Mouse (Mus musculus): Measurements from ENCODE around the gene Hic2. TPM values are rescaled to one million over a fixed set of nuclear protein-coding genes. Genes with fewer than 3 reads are reported as not detected.

Hic2 gene
- 1.9 and 3.3 TPM in 2 replicates for total RNA-seq (2023)

DNA sequence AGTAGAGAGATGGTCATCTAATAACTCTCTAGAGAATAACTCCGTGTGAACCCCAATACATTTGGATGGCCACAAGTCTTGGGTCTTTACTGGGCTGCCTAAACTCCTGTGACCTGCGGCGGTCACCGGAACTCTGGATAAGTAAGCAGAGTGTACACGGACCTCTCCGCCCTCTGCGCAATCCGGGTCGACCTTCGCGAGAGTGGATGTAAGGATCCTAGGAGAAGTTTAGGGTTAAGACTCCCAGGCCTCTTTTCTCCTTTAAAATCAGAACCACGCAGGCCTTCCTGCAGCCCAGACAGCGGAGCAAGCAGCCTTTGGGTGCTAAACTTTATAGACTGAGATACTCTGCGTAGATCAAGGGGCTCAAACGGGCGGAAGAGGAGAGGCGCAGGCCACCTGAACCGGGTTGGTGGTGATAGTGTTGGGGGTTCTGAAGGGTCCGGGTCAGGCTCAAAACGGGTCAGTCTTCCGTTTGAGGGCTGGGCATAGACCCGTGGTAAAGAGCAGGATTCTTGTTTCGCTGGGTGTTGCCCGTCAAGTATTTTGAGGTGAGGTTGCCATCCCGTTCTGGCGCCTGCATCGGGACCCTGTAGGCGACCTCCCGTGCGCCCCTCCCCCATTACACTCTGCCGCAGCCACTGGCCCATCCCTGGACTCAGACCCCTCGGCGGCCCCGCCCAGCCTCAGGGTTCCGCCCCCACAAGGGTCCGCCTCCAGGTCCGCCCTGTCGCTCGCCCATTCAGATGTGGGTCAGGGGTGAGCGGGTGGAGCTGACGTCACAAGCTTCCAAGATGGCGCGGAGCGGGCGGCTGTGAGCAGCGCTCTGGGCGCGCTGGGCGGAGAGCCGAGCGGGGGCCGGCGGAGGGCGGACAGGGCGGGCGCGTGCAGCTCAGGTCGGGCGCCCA lies at the start of gene Hic2:
TSS of gene Hic2 (plus strand) at position 779 of the 908 bp plus-strand sequence.

DNA sequence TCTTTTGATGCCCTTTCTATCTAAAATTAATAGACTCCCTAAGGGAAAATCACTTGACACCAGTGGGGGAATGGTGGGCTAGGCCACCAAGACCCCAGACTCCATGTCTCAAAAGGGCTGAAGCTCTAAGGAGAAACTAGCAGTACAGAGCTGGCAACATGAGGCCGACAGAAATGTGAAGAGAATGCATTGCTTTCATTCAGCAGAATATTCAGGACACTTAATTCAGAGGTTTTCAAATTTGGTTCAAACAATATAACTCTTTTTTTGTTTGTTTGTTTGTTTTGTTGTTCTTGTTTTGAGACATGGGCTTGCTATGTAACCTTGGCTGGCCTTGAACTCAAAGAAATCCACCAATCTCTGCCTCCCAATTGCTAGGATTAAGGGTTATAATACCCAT lies 30.8 kb upstream of the Hic2 start, which contains the start of gene Ube2l3:
TSS of gene Ube2l3 (minus strand) at position 101 of the 400 bp plus-strand sequence.

DNA sequence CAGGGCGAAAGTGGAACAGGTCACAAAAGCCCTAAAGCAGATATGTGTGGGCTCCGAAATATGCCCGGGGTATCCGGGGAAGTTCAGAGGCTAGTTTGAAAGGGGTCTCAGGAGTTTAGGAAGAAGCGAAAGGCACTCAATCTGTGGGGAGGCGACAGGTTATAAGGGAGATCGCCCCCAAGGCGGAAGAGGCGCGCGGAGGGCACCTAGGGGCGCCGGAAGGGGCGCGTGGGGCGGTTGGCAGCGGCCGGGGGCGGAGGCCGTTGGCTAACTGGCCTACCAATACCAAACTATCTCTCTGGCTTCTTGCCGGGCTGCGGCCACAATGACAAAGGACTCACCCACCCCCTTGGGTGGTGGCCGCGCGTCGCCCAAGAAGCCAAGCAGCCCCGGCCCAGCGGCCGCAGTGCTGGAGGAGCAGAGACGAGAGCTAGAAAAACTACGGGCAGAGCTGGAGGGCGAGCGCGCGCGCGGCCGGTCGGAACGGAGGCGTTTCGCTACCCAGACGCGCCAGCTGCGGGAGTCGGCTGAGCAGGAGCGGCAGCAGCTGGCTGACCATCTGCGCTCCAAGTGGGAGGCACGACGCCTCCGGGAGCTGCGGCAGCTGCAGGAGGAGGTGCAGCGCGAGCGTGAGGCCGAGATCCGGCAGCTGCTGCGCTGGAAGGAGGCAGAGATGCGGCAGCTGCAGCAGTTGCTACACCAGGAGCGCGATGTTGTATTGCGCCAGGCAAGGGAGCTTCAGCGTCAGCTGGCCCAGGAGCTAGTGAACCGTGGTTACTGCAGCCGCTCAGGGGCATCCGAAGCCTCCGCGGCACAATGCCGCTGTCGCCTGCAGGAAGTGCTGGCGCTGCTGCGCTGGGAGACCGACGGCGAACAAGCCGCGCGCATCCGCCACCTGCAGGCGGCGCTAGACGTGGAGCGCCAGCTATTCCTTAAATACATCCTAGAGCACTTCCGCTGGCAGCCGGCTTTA lies 24.7 kb upstream of the Hic2 start, which contains the start of gene Rimbp3:
TSS of gene Rimbp3 (plus strand) at position 215 of the 973 bp plus-strand sequence.

GRCm38 (mm10) chr16:17275721-17276120 lies 42.3 kb downstream of the Hic2 start, which contains the start of gene Tmem191c:
Tmem191c (plus strand) TSS chr16:17276077.

Other genes starting within 250 kb of the Hic2 start
- 0.28 and 0.48 TPM in 2 replicates for gene Ypel1, start 163.9 kb upstream of the Hic2 start, total RNA-seq (2023)
- gene Ppil2, start 122.3 kb upstream of the Hic2 start, total RNA-seq (2023), result 63.4 and 77.0 TPM in 2 replicates
- 4.2 and 5.7 TPM in 2 replicates for gene 2610318N02Rik, start 108.4 kb upstream of the Hic2 start, total RNA-seq (2023)
- 37.5 and 40.5 TPM in 2 replicates for gene Sdf2l1, start 101.2 kb upstream of the Hic2 start, total RNA-seq (2023)
- gene Ydjc, start 89.0 kb upstream of the Hic2 start, total RNA-seq (2023), result 4.4 and 6.4 TPM in 2 replicates
- 1.1 and 2.1 TPM in 2 replicates for gene Ccdc116, start 86.3 kb upstream of the Hic2 start, total RNA-seq (2023)
- 141 and 143 TPM in 2 replicates for gene Ube2l3, start 30.9 kb upstream of the Hic2 start, total RNA-seq (2023)
- gene Rimbp3, start 25.0 kb upstream of the Hic2 start, total RNA-seq (2023), result 0.41 TPM in 1 of 2 replicates, not detected in the other
- gene Tmem191c, start 42.5 kb downstream of the Hic2 start, total RNA-seq (2023), result 2.8 and 2.9 TPM in 2 replicates
- not detected in 2 replicates for gene Serpind1, start 97.8 kb downstream of the Hic2 start, total RNA-seq (2023)
- gene Snap29, start 172.4 kb downstream of the Hic2 start, total RNA-seq (2023), result 16.2 and 17.0 TPM in 2 replicates
- gene Pi4ka, start 172.7 kb downstream of the Hic2 start, total RNA-seq (2023), result 37.3 and 49.3 TPM in 2 replicates
- gene Crkl, start 218.4 kb downstream of the Hic2 start, total RNA-seq (2023), result 45.7 and 53.5 TPM in 2 replicates

Measured in neutrophil, adult 65 days (primary cell).